Mouse (Mus musculus): ENCODE results near the gene Sntg2.
A peak's percentile ranks its signal among the peaks of the same experiment; 100 is the strongest.

Sntg2 gene

GRCm38 (mm10) chr12:30372933-30373501 lies at the start of gene Sntg2:
TSS of gene Sntg2 (minus strand) at chr12:30373375.
- DNase-seq (ENCODE audit: low read depth, low spot score), result peak; percentile 74

GRCm38 (mm10) chr12:30416547-30416946 lies 43.4 kb upstream of the Sntg2 start:
- DNase-seq (ENCODE audit: low read depth, low spot score), result no peak

GRCm38 (mm10) chr12:30415981-30416380 lies 42.8 kb upstream of the Sntg2 start:
- DNase-seq (ENCODE audit: low read depth, low spot score), result no peak

GRCm38 (mm10) chr12:30402651-30403050 lies 29.5 kb upstream of the Sntg2 start:
- DNase-seq (ENCODE audit: low read depth, low spot score), result no peak

- DNase-seq (ENCODE audit: low read depth, low spot score), result no peak
Measured at GRCm38 (mm10) chr12:30400531-30400930, 27.4 kb upstream of the Sntg2 start.

GRCm38 (mm10) chr12:30400114-30400513 lies 26.9 kb upstream of the Sntg2 start:
- no peak for DNase-seq (ENCODE audit: low read depth, low spot score)

GRCm38 (mm10) chr12:30372293-30372692 lies 882 bp downstream of the Sntg2 start:
- DNase-seq (ENCODE audit: low read depth, low spot score), result no peak

- peak; percentile 65 for DNase-seq (ENCODE audit: low read depth, low spot score)
Measured at GRCm38 (mm10) chr12:30369786-30370185, 3.4 kb downstream of the Sntg2 start.

GRCm38 (mm10) chr12:30369141-30369540 lies 4.0 kb downstream of the Sntg2 start:
- no peak for DNase-seq (ENCODE audit: low read depth, low spot score)

- no peak for DNase-seq (ENCODE audit: low read depth, low spot score)
Measured at GRCm38 (mm10) chr12:30362306-30362705, 10.9 kb downstream of the Sntg2 start.

GRCm38 (mm10) chr12:30357666-30358065 lies 15.5 kb downstream of the Sntg2 start:
- DNase-seq (ENCODE audit: low read depth, low spot score), result no peak

GRCm38 (mm10) chr12:30352393-30352792 lies 20.8 kb downstream of the Sntg2 start:
- DNase-seq (ENCODE audit: low read depth, low spot score), result no peak

- no peak for DNase-seq (ENCODE audit: low read depth, low spot score)
Measured at GRCm38 (mm10) chr12:30348036-30348435, 25.1 kb downstream of the Sntg2 start.

- no peak for DNase-seq (ENCODE audit: low read depth, low spot score)
Measured at GRCm38 (mm10) chr12:30347284-30347683, 25.9 kb downstream of the Sntg2 start.

GRCm38 (mm10) chr12:30344806-30345205 lies 28.4 kb downstream of the Sntg2 start:
- DNase-seq (ENCODE audit: low read depth, low spot score), result no peak

- no peak for DNase-seq (ENCODE audit: low read depth, low spot score)
Measured at GRCm38 (mm10) chr12:30336301-30336700, 36.9 kb downstream of the Sntg2 start.

- DNase-seq (ENCODE audit: low read depth, low spot score), result no peak
Measured at GRCm38 (mm10) chr12:30334502-30334901, 38.7 kb downstream of the Sntg2 start.

- no peak for DNase-seq (ENCODE audit: low read depth, low spot score)
Measured at GRCm38 (mm10) chr12:30317971-30318370, 55.2 kb downstream of the Sntg2 start.

- DNase-seq (ENCODE audit: low read depth, low spot score), result no peak
Measured at GRCm38 (mm10) chr12:30313021-30313420, 60.2 kb downstream of the Sntg2 start.

- DNase-seq (ENCODE audit: low read depth, low spot score), result no peak
Measured at GRCm38 (mm10) chr12:30308197-30308939, 64.8 kb downstream of the Sntg2 start.

- no peak for DNase-seq (ENCODE audit: low read depth, low spot score)
Measured at GRCm38 (mm10) chr12:30292724-30293560, 80.2 kb downstream of the Sntg2 start.

- no peak for DNase-seq (ENCODE audit: low read depth, low spot score)
Measured at GRCm38 (mm10) chr12:30286888-30287573, 86.1 kb downstream of the Sntg2 start.
